Mouse (Mus musculus) MEL (cell line): ENCODE results near the gene Lasp1. TPM values are rescaled to one million over a fixed set of nuclear protein-coding genes. Genes with fewer than 3 reads are reported as not detected.
A peak's percentile ranks its signal among the peaks of the same experiment; 100 is the strongest.

Experiments used
- DNase-seq: peaks from one replicate; pipeline ENCODE4 v3.0.0; 2011; ENCODE audit warnings: low read depth, low spot score
- H3K27ac ChIP-seq: 2 replicates; pipeline ENCODE4 v1.5.1; 2012; ENCODE audit warnings: low read depth, mild to moderate bottlenecking, control low read depth, low read length, moderate library complexity; ENCODE audit not compliant: control insufficient read depth
- H3K27me3 ChIP-seq, 2 experiments: fragments of 150-350 bp in 1 of 2; sonication (generic) in 1 of 2; 2 replicates each; pipeline ENCODE4 v1.6.1; 2012; ENCODE audit warnings: low read length in 2 of 2, mild to moderate bottlenecking in 2 of 2, improper control_type of control experiment in 1 of 2, moderate library complexity in 1 of 2; ENCODE audit not compliant: insufficient read depth in 2 of 2, control insufficient read depth in 1 of 2
- H3K36me3 ChIP-seq, 2 experiments: 2 replicates each; pipeline ENCODE4 v1.6.1; 2012 to 2014; ENCODE audit warnings: low read length in 2 of 2, improper control_type of control experiment in 1 of 2, inconsistent platforms in 1 of 2, mild to moderate bottlenecking in 1 of 2; ENCODE audit not compliant: insufficient read depth in 2 of 2, control insufficient read depth in 1 of 2
- H3K4me1 ChIP-seq, 2 experiments: fragments of 150-350 bp in 1 of 2; sonication (generic) in 1 of 2; 2 replicates each; pipeline ENCODE4 v1.6.1; 2012; ENCODE audit warnings: low read length in 2 of 2, improper control_type of control experiment in 1 of 2, mild to moderate bottlenecking in 1 of 2; ENCODE audit not compliant: insufficient read depth in 2 of 2, control insufficient read depth in 1 of 2
- H3K4me3 ChIP-seq, 2 experiments: fragments of 150-350 bp in 1 of 2; sonication (generic) in 1 of 2; 2 replicates each; pipeline ENCODE4 v1.5.1; 2012; ENCODE audit warnings: low read depth in 2 of 2, low read length in 2 of 2, mild to moderate bottlenecking in 2 of 2, moderate library complexity in 2 of 2, control low read depth in 1 of 2, improper control_type of control experiment in 1 of 2; ENCODE audit not compliant: control insufficient read depth in 1 of 2, insufficient read depth in 1 of 2
- H3K79me2 ChIP-seq: 2 replicates; pipeline ENCODE4 v1.6.1; 2012; ENCODE audit warnings: mild to moderate bottlenecking, low read length, moderate library complexity; ENCODE audit not compliant: control insufficient read depth, poor library complexity, insufficient read depth
- H3K9ac ChIP-seq: 2 replicates; pipeline ENCODE4 v1.6.1; 2012; ENCODE audit warnings: low read depth, mild to moderate bottlenecking, control low read depth, low read length, moderate library complexity; ENCODE audit not compliant: control insufficient read depth, poor library complexity, severe bottlenecking
- H3K9me3 ChIP-seq: fragments of 150-350 bp; sonication (generic); replicated peaks from 2 replicates; pipeline ENCODE4 v1.6.1; 2012; ENCODE audit warnings: mild to moderate bottlenecking, low read length, improper control_type of control experiment, moderate library complexity; ENCODE audit not compliant: insufficient read depth
- CHD1 ChIP-seq: IDR thresholded peaks from 2 replicates; pipeline ENCODE4 v1.6.1; 2012; ENCODE audit warnings: low read depth, mild to moderate bottlenecking, inconsistent platforms, low read length, improper control_type of control experiment
- ETS1 ChIP-seq: IDR thresholded peaks from 2 replicates; pipeline ENCODE4 v1.6.1; 2012; ENCODE audit warnings: low read depth, mild to moderate bottlenecking, inconsistent platforms, low read length, improper control_type of control experiment, moderate library complexity
- MAZ ChIP-seq: IDR thresholded peaks from 2 replicates; pipeline ENCODE4 v1.6.1; 2012; ENCODE audit warnings: low read depth, mild to moderate bottlenecking, inconsistent platforms, low read length, improper control_type of control experiment
- MXI1 ChIP-seq: IDR thresholded peaks from 2 replicates; pipeline ENCODE4 v1.6.1; 2011; ENCODE audit warnings: mild to moderate bottlenecking, low read depth, low read length, improper control_type of control experiment
- NRF1 ChIP-seq: IDR thresholded peaks from 2 replicates; pipeline ENCODE4 v1.6.1; 2014; ENCODE audit warnings: low read depth, mild to moderate bottlenecking, inconsistent platforms, low read length, improper control_type of control experiment, moderate library complexity; ENCODE audit not compliant: poor library complexity, insufficient read depth, severe bottlenecking
- RAD21 ChIP-seq: IDR thresholded peaks from 2 replicates; pipeline ENCODE4 v1.6.1; 2011; ENCODE audit warnings: mild to moderate bottlenecking, low read depth, low read length, improper control_type of control experiment
- SIN3A ChIP-seq: IDR thresholded peaks from 2 replicates; pipeline ENCODE4 v1.6.1; 2012; ENCODE audit warnings: low read length, improper control_type of control experiment, inconsistent platforms
- TBP ChIP-seq: IDR thresholded peaks from 2 replicates; pipeline ENCODE4 v1.8.0; 2011; ENCODE audit warnings: low read depth, low read length, improper control_type of control experiment
- UBTF ChIP-seq: IDR thresholded peaks from 2 replicates; pipeline ENCODE4 v1.6.1; 2012; ENCODE audit warnings: low read depth, mild to moderate bottlenecking, inconsistent platforms, low read length, improper control_type of control experiment, moderate library complexity, borderline replicate concordance; ENCODE audit not compliant: insufficient read depth
- ZC3H11A ChIP-seq: IDR thresholded peaks from 2 replicates; pipeline ENCODE4 v1.6.1; 2012; ENCODE audit warnings: low read depth, mild to moderate bottlenecking, inconsistent platforms, low read length, improper control_type of control experiment
- ZMIZ1 ChIP-seq: IDR thresholded peaks from 2 replicates; pipeline ENCODE4 v1.6.1; 2012; ENCODE audit warnings: low read depth, mild to moderate bottlenecking, inconsistent platforms, low read length, improper control_type of control experiment, moderate library complexity
- ZNF384 ChIP-seq: IDR thresholded peaks from 2 replicates; pipeline ENCODE4 v1.6.1; 2012; ENCODE audit warnings: low read depth, mild to moderate bottlenecking, inconsistent platforms, low read length, improper control_type of control experiment
- polyA plus RNA-seq, 2 experiments: library from polyadenylated mRNA; stranded (reverse) in 1 of 2; unstranded in 1 of 2; fragments of >175 nt in 1 of 2; fragments of >200 nt in 1 of 2; gene quantifications; 2 replicates each; pipeline versions ENCODE4 v1.2.1 to v1.2.4; 2012; ENCODE audit warnings: low replicate concordance in 2 of 2, low read depth in 1 of 2; ENCODE audit not compliant: insufficient read length in 2 of 2, insufficient read depth in 1 of 2, missing spikeins in 1 of 2
- total RNA-seq: library from RNA; depleted of rRNA; stranded (reverse); fragments of 300-350 nt; gene quantifications from 2 replicates; pipeline ENCODE4 v1.2.3, GENCODE M21; 2012

The Lasp1 gene
- total and polyA plus RNA-seq, 3 experiments: 13.3 to 38.7 TPM; not detected in 1

GRCm38 (mm10) chr11:97840991-97841661 lies 42.3 kb downstream of the Lasp1 start (continued):
- TF ChIP-seq ETS1 (peak; percentile 36; the same call in 1 of the 2 replicates), SIN3A (peak; percentile 78), MAZ (peak; percentile 64)
- TF ChIP-seq, all 39 proteins: peak for 12

GRCm38 (mm10) chr11:97842001-97842400 lies 43.2 kb downstream of the Lasp1 start:
- Histone ChIP-seq H3K4me3 (no peak overlapping the region), H3K4me1 (peaks cover 0 to 17% of the 10 kb centered on the region in 2 experiments; a peak in 3 of 4 replicates), H3K9ac (no peak overlapping the region), H3K27me3 (no peaks in the 10 kb centered on the region), H3K27ac (no peak overlapping the region), H3K79me2 (no peaks in the 10 kb centered on the region), H3K9me3 (no peaks in the 10 kb centered on the region), H3K36me3 (peaks cover 0 to 9% of the 10 kb centered on the region in 2 experiments; a peak in 2 of 4 replicates)
- no peak for TF ChIP-seq NRF1
- no peak for DNase-seq

GRCm38 (mm10) chr11:97850367-97850766 lies 51.6 kb downstream of the Lasp1 start:
- no peak overlapping the region for H3K9ac ChIP-seq
- H3K4me1 ChIP-seq: no peaks in the 10 kb centered on the region
- TF ChIP-seq ZNF384: no peak
- no peak for TF ChIP-seq CHD1
- no peak for TF ChIP-seq ZMIZ1
- TF ChIP-seq MAZ: no peak
- no peak for TF ChIP-seq NRF1
- TF ChIP-seq ZC3H11A: no peak
- no peak for TF ChIP-seq MXI1
- no peak for TF ChIP-seq RAD21
- H3K4me3 ChIP-seq: no peak overlapping the region
- H3K79me2 ChIP-seq: no peaks in the 10 kb centered on the region
- H3K36me3 ChIP-seq: no peaks in the 10 kb centered on the region
- no peak for DNase-seq
- no peaks in the 10 kb centered on the region for H3K27me3 ChIP-seq
- H3K9me3 ChIP-seq: no peaks in the 10 kb centered on the region
- no peak overlapping the region for H3K27ac ChIP-seq

GRCm38 (mm10) chr11:97851601-97852000 lies 52.8 kb downstream of the Lasp1 start:
- H3K27ac ChIP-seq: no peak overlapping the region
- TF ChIP-seq TBP (peak; percentile 96), UBTF (no peak)
- no peaks in the 10 kb centered on the region for H3K4me1 ChIP-seq
- H3K79me2 ChIP-seq: no peaks in the 10 kb centered on the region
- no peak for DNase-seq
- no peak overlapping the region for H3K9ac ChIP-seq
- no peaks in the 10 kb centered on the region for H3K9me3 ChIP-seq
- no peak overlapping the region for H3K4me3 ChIP-seq
- no peaks in the 10 kb centered on the region for H3K27me3 ChIP-seq
- H3K36me3 ChIP-seq: no peaks in the 10 kb centered on the region
